Mouse (Mus musculus) A20 (cell line): ENCODE measurements at regions not wholly inside any gene's neighbourhood (a gene's known extent, or its start where the extent isn't known, plus 50 kb on each side); places are given as distances from the start of the nearest gene placed in this dataset.

Experiments
- DNase-seq: peaks from one replicate; pipeline ENCODE4 v3.0.0-alpha.2; 2011; ENCODE audit warnings: low read depth, low spot score

DNA sequence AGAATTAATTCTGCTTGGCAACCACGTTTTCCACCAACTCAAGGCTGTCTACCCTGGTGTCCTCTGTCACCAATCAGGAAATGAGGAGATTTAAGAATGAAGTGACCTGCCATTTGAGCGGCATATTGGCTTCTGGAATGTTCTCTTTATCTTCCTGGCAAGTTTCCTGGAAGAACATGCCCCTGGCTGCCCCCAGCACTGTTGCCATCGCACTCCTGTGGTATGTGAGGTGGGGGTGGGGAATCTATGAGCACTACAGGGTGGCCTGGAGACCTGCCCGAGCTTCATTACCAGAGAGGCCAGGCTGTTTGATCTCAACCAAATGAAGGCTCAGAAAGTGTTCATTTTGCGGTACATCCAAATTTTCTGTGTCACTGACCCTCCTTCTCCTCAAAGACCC is 243.8 kb upstream of the Il12b start:
- DNase-seq, result no peak

GRCm38 (mm10) chr11:44156490-44157345 is 243.1 kb upstream of the Il12b start:
- no peak for DNase-seq

GRCm38 (mm10) chr11:44158236-44158635 is 241.6 kb upstream of the Il12b start:
- DNase-seq, result no peak

- no peak for DNase-seq
Observed at GRCm38 (mm10) chr11:44161734-44162418, 238.0 kb upstream of the Il12b start.

- DNase-seq, result no peak
Observed at GRCm38 (mm10) chr11:44163049-44163448, 236.8 kb upstream of the Il12b start.

DNA sequence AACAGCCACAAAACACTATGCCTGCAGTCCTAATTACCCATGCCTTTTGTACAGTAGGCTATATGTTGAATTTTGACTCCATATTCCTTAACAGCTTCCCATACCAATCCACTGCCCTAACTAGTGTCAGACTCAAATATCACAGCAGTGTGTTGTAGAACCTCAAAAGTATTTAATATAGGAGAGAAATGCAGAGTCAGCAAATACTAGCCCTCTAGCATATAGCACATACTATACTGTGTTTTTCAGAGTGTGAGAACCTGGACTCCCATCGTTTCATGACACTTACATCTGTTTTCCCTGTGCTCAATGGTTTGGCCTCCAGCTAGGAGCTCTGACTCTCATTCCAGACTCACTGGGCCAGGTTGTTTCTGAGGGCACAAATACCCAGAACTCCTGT is 236.1 kb upstream of the Il12b start:
- DNase-seq, result no peak

DNA sequence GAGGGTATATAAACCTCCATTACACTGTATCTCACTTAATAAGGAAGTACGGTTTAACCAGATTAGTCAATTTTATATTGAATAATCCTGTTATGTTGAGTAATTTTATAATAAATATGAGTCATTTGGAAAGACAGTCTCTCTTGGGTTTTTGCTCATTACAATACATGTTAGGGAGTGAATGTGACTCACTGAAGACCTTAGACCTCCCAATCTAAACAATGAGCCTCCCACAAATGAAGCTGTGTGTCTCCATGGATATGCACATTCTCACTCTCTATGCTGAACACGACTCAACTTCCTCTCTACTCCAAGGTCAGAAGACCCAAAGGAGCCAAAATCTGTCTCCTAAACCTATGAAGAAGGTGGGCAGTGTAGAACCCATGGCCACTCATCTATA is 235.7 kb upstream of the Il12b start:
- DNase-seq, result no peak

GRCm38 (mm10) chr11:44167724-44168500 is 232.0 kb upstream of the Il12b start:
- no peak for DNase-seq

GRCm38 (mm10) chr11:44172478-44172877 is 227.4 kb upstream of the Il12b start:
- no peak for DNase-seq

DNA sequence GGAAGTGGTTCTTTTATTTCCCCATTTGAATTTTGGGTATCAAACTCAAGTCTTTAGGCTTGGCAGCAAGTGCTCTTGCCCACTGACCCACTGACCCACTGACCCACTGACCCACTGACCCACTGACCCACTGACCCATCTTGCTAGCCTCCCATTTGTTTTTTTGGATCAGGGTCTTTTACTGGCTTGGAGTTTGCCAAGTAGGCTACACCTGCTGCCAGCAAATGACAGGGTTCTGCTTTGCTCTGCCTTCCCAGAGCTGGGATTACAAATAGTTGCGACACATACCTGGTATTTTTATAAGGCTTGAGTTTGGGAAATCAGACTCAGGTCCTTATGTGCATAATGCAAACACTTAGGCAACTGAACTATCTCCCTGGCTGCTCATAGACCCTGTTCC is 226.7 kb upstream of the Il12b start:
- DNase-seq, result no peak

DNA sequence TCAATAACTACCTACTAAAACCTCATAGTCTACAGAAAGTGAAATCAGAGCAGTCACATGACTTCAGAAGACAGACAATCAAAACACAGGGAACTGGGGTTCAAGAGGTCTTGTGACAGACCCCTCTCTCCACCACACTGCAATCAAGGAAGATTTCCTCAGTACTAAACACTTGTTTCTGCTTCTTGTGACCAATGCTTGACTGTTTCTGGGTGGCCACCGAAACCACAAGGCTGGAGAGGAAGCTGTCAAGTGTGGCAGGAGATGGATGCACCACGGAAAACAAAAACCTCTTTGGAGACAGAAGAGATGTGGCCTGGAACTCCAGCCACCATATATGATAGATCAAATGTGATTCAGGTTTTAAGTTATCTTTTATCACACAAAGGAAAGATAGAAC is 225.3 kb upstream of the Il12b start:
- no peak for DNase-seq

- no peak for DNase-seq
Observed at GRCm38 (mm10) chr11:44179711-44180110, 220.2 kb upstream of the Il12b start.

DNA sequence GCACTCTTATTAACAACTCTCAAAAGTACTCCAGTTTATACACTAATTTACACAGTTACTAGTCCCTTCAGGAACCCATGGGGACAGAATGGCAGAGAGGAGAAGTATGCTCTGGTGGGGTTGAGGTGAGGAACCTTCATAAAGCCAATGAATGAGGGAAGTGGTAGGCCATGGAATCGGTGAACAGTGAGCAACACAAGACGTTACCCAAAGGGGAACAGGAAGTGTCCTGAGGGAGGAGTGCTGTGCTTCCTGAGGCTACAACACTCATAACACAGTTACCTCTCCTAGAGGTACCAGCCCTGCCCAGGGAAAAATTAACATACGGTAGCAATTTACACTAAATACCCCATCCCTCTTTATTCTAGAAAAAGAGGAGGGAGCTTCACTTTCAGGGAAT is 216.0 kb upstream of the Il12b start:
- DNase-seq, result no peak

- no peak for DNase-seq
Observed at GRCm38 (mm10) chr11:44185218-44185890, 214.5 kb upstream of the Il12b start.

- DNase-seq, result no peak
Observed at GRCm38 (mm10) chr11:44188202-44188601, 211.7 kb upstream of the Il12b start.

- no peak for DNase-seq
Observed at GRCm38 (mm10) chr11:44193806-44194205, 206.1 kb upstream of the Il12b start.

- DNase-seq, result no peak
Observed at GRCm38 (mm10) chr11:44202716-44203115, 197.1 kb upstream of the Il12b start.

DNA sequence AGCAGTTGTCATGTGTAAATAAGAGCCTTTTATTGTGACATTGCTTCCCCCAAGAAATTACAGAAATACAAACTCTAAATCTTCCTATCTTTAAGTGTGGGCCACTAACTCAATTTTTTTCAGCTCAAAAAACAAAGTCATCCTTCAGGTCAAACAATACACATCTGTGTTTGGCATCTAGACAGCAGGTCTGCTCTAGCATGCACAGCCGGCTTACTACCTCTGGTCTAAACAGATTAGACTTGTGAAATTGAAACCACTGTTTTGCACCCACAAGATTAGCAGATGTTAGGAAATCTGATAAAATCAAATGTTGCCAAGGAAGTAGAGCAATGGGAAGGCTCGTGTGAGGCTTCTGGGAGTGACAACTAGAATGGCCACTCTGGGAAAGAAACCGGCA is 195.5 kb upstream of the Il12b start:
- no peak for DNase-seq

DNA sequence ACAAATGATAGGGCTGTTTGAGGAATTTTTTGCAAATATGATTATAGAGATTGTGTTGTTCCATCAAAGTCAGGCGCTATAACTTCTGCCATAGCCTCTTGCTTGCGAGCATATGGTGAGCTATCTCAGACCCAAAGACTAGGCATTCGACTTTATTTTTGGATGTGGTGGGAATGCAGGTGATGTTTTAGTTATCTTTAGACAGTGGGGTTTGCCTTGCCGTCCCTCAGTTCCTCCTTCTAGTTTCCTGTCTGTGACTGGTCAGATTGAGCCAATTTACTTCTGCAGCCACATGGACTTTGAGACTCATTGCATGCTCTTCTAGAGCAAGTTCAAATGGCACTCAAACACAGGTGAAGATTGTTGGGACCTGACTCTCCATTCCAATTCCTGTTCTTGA is 193.0 kb upstream of the Il12b start:
- DNase-seq, result no peak

DNA sequence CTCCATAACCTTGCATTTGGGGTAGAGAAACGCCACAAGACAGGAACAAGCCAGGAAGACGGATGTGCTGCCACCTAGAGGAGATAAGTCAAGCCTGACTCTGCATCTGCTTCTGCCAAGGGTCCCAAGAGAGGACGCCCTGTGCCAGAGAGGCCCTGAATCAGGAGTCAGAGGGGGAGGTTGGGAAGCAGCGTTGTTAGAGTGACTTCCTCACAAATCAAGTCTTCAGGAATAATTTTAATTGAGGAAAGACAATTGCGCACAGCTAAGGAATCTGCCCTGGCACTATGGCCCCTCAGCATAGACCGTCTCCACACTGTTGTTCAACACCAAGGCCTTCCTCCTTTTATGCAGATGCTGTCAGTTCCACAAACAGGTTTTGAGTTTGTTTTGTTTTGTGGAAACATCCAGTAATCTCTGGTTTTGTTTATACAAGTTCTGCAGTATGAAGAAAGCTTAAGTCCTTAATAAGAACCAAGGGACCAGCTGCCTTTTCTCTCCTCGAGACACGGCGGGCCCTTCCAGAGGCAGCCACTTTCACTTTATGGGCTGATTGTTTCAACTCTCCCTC is 187.9 kb upstream of the Il12b start:
- peak; percentile 39 for DNase-seq

DNA sequence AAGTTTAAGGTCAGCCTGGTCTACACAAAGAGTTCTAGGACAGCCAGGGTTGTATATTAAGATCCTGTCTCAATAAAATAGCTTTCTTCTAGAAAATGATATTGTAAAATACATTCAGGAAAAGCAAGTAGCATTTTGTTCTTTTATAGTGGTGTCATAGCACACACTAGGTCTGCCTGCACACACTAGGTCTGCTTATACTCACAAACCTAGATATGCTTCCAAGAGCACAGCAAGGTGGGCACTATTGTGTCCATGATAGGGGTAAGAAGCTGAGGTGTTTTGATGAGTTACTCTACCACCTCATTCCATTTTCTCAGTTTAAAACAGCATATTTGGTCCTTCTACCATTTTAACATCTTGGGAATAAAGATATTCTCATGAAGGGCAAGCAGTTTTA is 185.8 kb upstream of the Il12b start:
- no peak for DNase-seq
